Mouse (Mus musculus): ENCODE measurements around the gene Smim1. TPM values are rescaled to one million over a fixed set of nuclear protein-coding genes. Genes with fewer than 3 reads are reported as not detected.
A peak's percentile ranks its signal among the peaks of the same experiment; 100 is the strongest.

Gene Smim1
- polyA plus RNA-seq, 1 experiment from 2014 or later = 132 TPM

GRCm38 (mm10) chr4:154011646-154012089 is 14.4 kb downstream of the Smim1 start, which contains the start of gene Lrrc47:
TSS of gene Lrrc47 (plus strand) at chr4:154011731.
- Histone ChIP-seq H3K4me1 (peaks cover 18% of the 10 kb centered on the region), H3K27ac (peak within 1 kb of the TSS; percentile 94), H3K4me3 (peak within 1 kb of the TSS; percentile 100), H3K9me3 (no peaks in the 10 kb centered on the region), H3K36me3 (peaks cover 35% of the 10 kb centered on the region), H3K27me3 (ENCODE audit: insufficient read depth, poor library complexity, severe bottlenecking) (no peaks in the 10 kb centered on the region)
- DNase-seq (ENCODE audit: low spot score) = peak; percentile 93
- 4% methylated on average over 51 of the region's 59 CpGs for WGBS

GRCm38 (mm10) chr4:154010907-154011645 is 15.0 kb downstream of the Smim1 start:
- Histone ChIP-seq H3K27ac (peak overlapping the region; percentile 94), H3K4me1 (peaks cover 18% of the 10 kb centered on the region), H3K27me3 (ENCODE audit: insufficient read depth, poor library complexity, severe bottlenecking) (no peaks in the 10 kb centered on the region), H3K36me3 (peaks cover 35% of the 10 kb centered on the region), H3K4me3 (peak overlapping the region; percentile 100), H3K9me3 (no peaks in the 10 kb centered on the region)
- no peak for DNase-seq (ENCODE audit: low spot score)
- WGBS = 27% methylated on average over 13 of the region's 13 CpGs

- Histone ChIP-seq H3K9me3 (no peaks in the 10 kb centered on the region), H3K27me3 (ENCODE audit: insufficient read depth, poor library complexity, severe bottlenecking) (no peaks in the 10 kb centered on the region), H3K4me1 (peaks cover 7% of the 10 kb centered on the region), H3K4me3 (no peak overlapping the region), H3K27ac (no peak overlapping the region), H3K36me3 (peaks cover 42% of the 10 kb centered on the region)
- 80% methylated on average over 4 of the region's 4 CpGs for WGBS
- no peak for DNase-seq (ENCODE audit: low spot score)
Observed at GRCm38 (mm10) chr4:154007759-154008158, 18.3 kb downstream of the Smim1 start.

- H3K9me3 ChIP-seq = no peaks in the 10 kb centered on the region
- H3K27ac ChIP-seq = no peak overlapping the region
- WGBS = 87% methylated on average over 6 of the region's 6 CpGs
- no peaks in the 10 kb centered on the region for H3K27me3 ChIP-seq (ENCODE audit: insufficient read depth, poor library complexity, severe bottlenecking)
- no peaks in the 10 kb centered on the region; the same call in 1 of the 2 replicates for H3K4me1 ChIP-seq
- H3K36me3 ChIP-seq = peaks cover 54% of the 10 kb centered on the region
- H3K4me3 ChIP-seq = no peak overlapping the region
- no peak for DNase-seq (ENCODE audit: low spot score)
Observed at GRCm38 (mm10) chr4:154006264-154006663, 19.8 kb downstream of the Smim1 start.

- no peak for DNase-seq (ENCODE audit: low spot score)
- H3K9me3 ChIP-seq = no peaks in the 10 kb centered on the region
- no peaks in the 10 kb centered on the region for H3K27me3 ChIP-seq (ENCODE audit: insufficient read depth, poor library complexity, severe bottlenecking)
- H3K27ac ChIP-seq = no peak overlapping the region
- peaks cover 54% of the 10 kb centered on the region for H3K36me3 ChIP-seq
- no peak overlapping the region for H3K4me3 ChIP-seq
- WGBS = 89% methylated on average over 5 of the region's 5 CpGs
- H3K4me1 ChIP-seq = no peaks in the 10 kb centered on the region
Observed at GRCm38 (mm10) chr4:154005488-154005887, 20.5 kb downstream of the Smim1 start.

GRCm38 (mm10) chr4:153993505-153993904 is 32.5 kb downstream of the Smim1 start:
- peaks cover 98% of the 10 kb centered on the region for H3K36me3 ChIP-seq

GRCm38 (mm10) chr4:153992715-153993114 is 33.3 kb downstream of the Smim1 start:
- Histone ChIP-seq H3K4me1 (no peaks in the 10 kb centered on the region), H3K4me3 (no peak overlapping the region), H3K27me3 (ENCODE audit: insufficient read depth, poor library complexity, severe bottlenecking) (no peaks in the 10 kb centered on the region), H3K27ac (no peak overlapping the region), H3K9me3 (no peaks in the 10 kb centered on the region), H3K36me3 (peaks cover 98% of the 10 kb centered on the region)
- no peak for DNase-seq (ENCODE audit: low spot score)
- 90% methylated on average over 10 of the region's 10 CpGs for WGBS

More at GRCm38 (mm10) chr4:153993505-153993904, 32.5 kb downstream of the Smim1 start:
- Histone ChIP-seq H3K27ac (no peak overlapping the region), H3K9me3 (no peaks in the 10 kb centered on the region), H3K27me3 (ENCODE audit: insufficient read depth, poor library complexity, severe bottlenecking) (no peaks in the 10 kb centered on the region), H3K4me1 (no peaks in the 10 kb centered on the region), H3K4me3 (no peak overlapping the region)
- WGBS = 89% methylated on average over 8 of the region's 8 CpGs
- DNase-seq (ENCODE audit: low spot score) = no peak

- Histone ChIP-seq H3K4me1 (peaks cover 12% of the 10 kb centered on the region), H3K27me3 (ENCODE audit: insufficient read depth, poor library complexity, severe bottlenecking) (no peaks in the 10 kb centered on the region), H3K9me3 (no peaks in the 10 kb centered on the region), H3K4me3 (no peak overlapping the region), H3K36me3 (peaks cover 64% of the 10 kb centered on the region), H3K27ac (no peak overlapping the region)
- WGBS = 93% methylated on average over 11 of the region's 11 CpGs
- no peak for DNase-seq (ENCODE audit: low spot score)
Observed at GRCm38 (mm10) chr4:153980470-153980869, 45.6 kb downstream of the Smim1 start.

GRCm38 (mm10) chr4:153979243-153979642 is 46.8 kb downstream of the Smim1 start:
- WGBS = 93% methylated on average over 10 of the region's 10 CpGs
- no peak for DNase-seq (ENCODE audit: low spot score)
- peaks cover 52% of the 10 kb centered on the region for H3K36me3 ChIP-seq

GRCm38 (mm10) chr4:153975768-153976167 is 50.3 kb downstream of the Smim1 start:
- Histone ChIP-seq H3K27ac (no peak overlapping the region), H3K9me3 (no peaks in the 10 kb centered on the region), H3K4me1 (peaks cover 23% of the 10 kb centered on the region), H3K36me3 (peaks cover 35% of the 10 kb centered on the region), H3K4me3 (peak overlapping the region; percentile 76), H3K27me3 (ENCODE audit: insufficient read depth, poor library complexity, severe bottlenecking) (no peaks in the 10 kb centered on the region)
- WGBS = 38% methylated on average over 6 of the region's 6 CpGs
- no peak for DNase-seq (ENCODE audit: low spot score)

More at GRCm38 (mm10) chr4:153979243-153979642, 46.8 kb downstream of the Smim1 start:
- no peak overlapping the region for H3K4me3 ChIP-seq
- no peak overlapping the region for H3K27ac ChIP-seq
- peaks cover 15% of the 10 kb centered on the region for H3K4me1 ChIP-seq
- no peaks in the 10 kb centered on the region for H3K27me3 ChIP-seq (ENCODE audit: insufficient read depth, poor library complexity, severe bottlenecking)
- H3K9me3 ChIP-seq = no peaks in the 10 kb centered on the region

GRCm38 (mm10) chr4:153975292-153975662 is 50.8 kb downstream of the Smim1 start:
- Histone ChIP-seq H3K9me3 (no peaks in the 10 kb centered on the region), H3K4me1 (peaks cover 23% of the 10 kb centered on the region), H3K4me3 (peak overlapping the region; percentile 76), H3K27me3 (ENCODE audit: insufficient read depth, poor library complexity, severe bottlenecking) (no peaks in the 10 kb centered on the region), H3K27ac (peak overlapping the region; percentile 88), H3K36me3 (peaks cover 35% of the 10 kb centered on the region)
- 1% methylated on average over 33 of the region's 33 CpGs for WGBS
- DNase-seq (ENCODE audit: low spot score) = peak; percentile 83

GRCm38 (mm10) chr4:153974431-153975291 is 51.4 kb downstream of the Smim1 start, which contains the start of the genes Dffb and Cep104:
TSS of gene Dffb (minus strand) at chr4:153975126.
TSS of gene Cep104 (plus strand) at chr4:153975194.
- DNase-seq (ENCODE audit: low spot score) = peak; percentile 96
- no peaks in the 10 kb centered on the region for H3K9me3 ChIP-seq
- H3K4me3 ChIP-seq = peak within 1 kb of the TSS; percentile 76
- H3K27ac ChIP-seq = peak within 1 kb of the TSS; percentile 88
- H3K27me3 ChIP-seq (ENCODE audit: insufficient read depth, poor library complexity, severe bottlenecking) = no peaks in the 10 kb centered on the region
- H3K36me3 ChIP-seq = peaks cover 35% of the 10 kb centered on the region
- 1% methylated on average over 68 of the region's 68 CpGs for WGBS
- peaks cover 23% of the 10 kb centered on the region for H3K4me1 ChIP-seq

Data from heart, embryonic 10.5 days (tissue).